Mouse (Mus musculus): Measurements from ENCODE around the gene Dnajc11.

Gene Dnajc11

GRCm38 (mm10) chr4:152024525-152024924 lies 91.0 kb downstream of the Dnajc11 start:
- in situ Hi-C loops (cut with MboI; ENCODE audit: low pct_unique_long_range_greater_than_20kb in 1 of 2, low sequenced_read_pairs in 2 of 2, unreplicated experiment in 1 of 2) = no loop called here

- in situ Hi-C loops (cut with MboI; ENCODE audit: low pct_unique_long_range_greater_than_20kb in 1 of 2, low sequenced_read_pairs in 2 of 2, unreplicated experiment in 1 of 2) = no loop called here
These were observed 93.4 kb downstream of the Dnajc11 start for GRCm38 (mm10) chr4:152026751-152027508.

GRCm38 (mm10) chr4:152027524-152027923 lies 94.0 kb downstream of the Dnajc11 start, which contains the start of gene Zbtb48:
Gene Zbtb48 (minus strand): TSS chr4:152027671.
- in situ Hi-C loops (cut with MboI; ENCODE audit: low pct_unique_long_range_greater_than_20kb in 1 of 2, low sequenced_read_pairs in 2 of 2, unreplicated experiment in 1 of 2) = no loop called here

GRCm38 (mm10) chr4:152028456-152028855 lies 95.0 kb downstream of the Dnajc11 start:
- in situ Hi-C loops (cut with MboI; ENCODE audit: low pct_unique_long_range_greater_than_20kb in 1 of 2, low sequenced_read_pairs in 2 of 2, unreplicated experiment in 1 of 2) = no loop called here

GRCm38 (mm10) chr4:152029087-152029486 lies 95.6 kb downstream of the Dnajc11 start:
- in situ Hi-C loops (cut with MboI; ENCODE audit: low pct_unique_long_range_greater_than_20kb in 1 of 2, low sequenced_read_pairs in 2 of 2, unreplicated experiment in 1 of 2) = no loop called here

- in situ Hi-C loops (cut with MboI; ENCODE audit: low pct_unique_long_range_greater_than_20kb in 1 of 2, low sequenced_read_pairs in 2 of 2, unreplicated experiment in 1 of 2) = no loop called here
These were observed 96.5 kb downstream of the Dnajc11 start for GRCm38 (mm10) chr4:152029997-152030396.
